Mouse (Mus musculus) left cerebral cortex, postnatal 10 days (tissue): Measurements from ENCODE around the gene Dok5. TPM values are rescaled to one million over a fixed set of nuclear protein-coding genes. Genes with fewer than 3 reads are reported as not detected.

Experiments
- DNase-seq, 2 experiments: peaks; one replicate each; pipeline ENCODE4 v3.0.0; 2021 to 2022; ENCODE audit warnings: low spot score in 2 of 2, mixed read lengths in 1 of 2; ENCODE audit errors: extremely low spot score in 1 of 2
- intact Hi-C: fragments of 180-260 bp; cut with DNase I; formaldehyde crosslinking; loops from one replicate; pipeline ENCODE4 v1.15.1; 2025
- total RNA-seq, 2 experiments: library from RNA; stranded (reverse); gene quantifications; 2 replicates each; pipeline ENCODE4 v1.2.3; 2021

Dok5 gene
- total RNA-seq, 2 experiments from 2014 or later: 63.5 to 76.5 TPM

DNA sequence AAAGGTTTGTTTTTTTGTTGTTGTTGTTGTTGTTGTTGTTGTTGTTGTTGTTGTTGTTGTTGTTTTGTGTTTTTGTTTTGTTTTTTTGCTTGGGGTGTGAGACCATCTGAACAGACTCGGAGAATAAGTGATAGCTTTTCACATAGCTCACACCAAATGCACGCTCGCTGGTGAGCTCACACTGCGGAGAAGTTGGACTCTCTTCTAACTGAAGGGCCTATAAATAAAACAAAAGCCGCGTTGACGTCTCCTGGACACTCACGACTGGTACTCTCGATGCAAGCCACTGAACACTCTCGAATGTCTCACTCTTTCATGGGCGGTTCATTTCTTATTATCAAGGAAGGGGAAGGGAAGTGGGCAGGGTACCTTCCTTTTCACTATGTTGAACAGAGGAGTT, 105.8 kb downstream of the Dok5 start:
- intact Hi-C loops: no loop called here
- DNase-seq: no peak

DNA sequence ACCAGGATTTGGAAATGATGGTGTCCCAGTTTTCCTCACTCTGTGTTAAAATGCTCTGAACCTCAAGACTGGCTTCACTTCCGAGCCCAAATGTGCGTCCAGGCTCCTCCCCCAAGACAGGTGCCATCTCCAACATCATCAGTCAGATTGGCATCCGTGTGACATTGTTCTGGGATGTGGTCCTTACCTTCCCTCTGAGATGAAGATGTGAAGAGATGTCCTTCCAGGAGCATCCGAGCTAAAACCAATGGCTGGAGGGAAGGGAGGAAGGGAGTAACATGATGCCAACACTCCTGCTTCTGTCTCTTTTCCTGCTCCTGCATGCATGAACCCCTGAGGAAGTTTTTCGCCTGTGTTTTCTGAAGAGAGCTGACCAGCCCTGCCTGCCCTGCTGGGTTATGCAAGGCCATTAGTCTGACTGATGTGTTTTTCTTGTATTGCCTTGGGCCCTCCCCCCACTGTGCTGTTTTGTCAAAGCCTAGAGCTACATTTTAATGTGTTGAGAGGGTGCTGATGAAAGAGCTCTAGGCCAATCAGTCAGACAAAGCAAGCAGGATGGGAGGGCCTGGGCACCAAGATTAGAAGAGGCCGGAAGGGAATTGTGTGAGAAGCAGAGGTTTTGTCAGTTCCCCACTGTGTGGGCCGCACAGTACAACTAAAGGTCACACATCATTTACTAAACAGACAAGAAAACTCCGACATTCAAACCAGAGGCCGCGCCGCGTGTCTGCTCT, 106.4 kb downstream of the Dok5 start:
- intact Hi-C loops: no loop called here
- peak in 1 of 2 experiments; percentile 52 for DNase-seq

DNA sequence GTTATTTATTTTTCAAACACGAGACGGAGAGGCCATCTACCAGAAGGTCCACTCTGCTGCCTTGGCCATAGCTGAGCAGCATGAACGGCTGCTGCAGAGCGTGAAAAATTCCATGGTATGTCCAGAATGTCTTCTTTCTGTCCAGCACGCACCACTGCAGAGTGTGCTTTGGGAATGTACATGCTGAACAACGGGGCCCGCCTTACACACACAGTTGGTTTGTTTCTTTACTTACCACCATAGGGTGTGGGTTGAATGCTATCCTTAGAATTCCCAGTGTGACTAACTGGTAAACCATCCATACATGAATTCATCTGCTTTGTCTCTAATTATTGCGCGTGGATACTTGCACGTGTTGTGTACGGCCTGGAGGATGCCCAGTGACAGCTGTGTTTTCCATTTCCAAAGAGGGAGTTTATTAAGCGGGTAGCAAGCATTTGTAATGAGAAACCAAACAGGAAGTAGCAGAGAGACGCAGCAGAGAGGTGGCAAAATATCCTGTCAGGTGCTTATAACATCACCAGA, 109.9 kb downstream of the Dok5 start:
- intact Hi-C loops: loop anchor here (10.0 kb wide), 1 partner anchor 107 kb away; the partner anchor contains the start of gene Dok5
- no peak for DNase-seq

DNA sequence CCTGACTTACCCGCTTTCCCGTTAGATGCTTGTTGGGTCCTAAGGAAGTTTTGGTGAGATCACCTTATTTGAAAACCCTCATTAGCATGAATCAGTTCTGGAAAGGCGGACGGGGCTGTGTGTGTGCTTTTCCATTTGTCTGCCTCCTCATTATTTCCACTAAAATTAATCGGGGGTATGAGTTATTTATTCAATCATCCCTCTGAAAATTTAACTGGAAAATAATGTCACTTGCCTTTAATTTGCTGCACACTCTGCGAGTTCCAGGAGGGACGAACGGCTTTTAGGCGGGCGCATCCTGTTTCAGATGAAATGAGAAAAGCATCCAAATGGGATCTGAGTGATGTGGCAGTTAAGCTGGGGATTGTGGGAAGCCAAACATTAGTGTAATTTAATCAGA, 113.9 kb downstream of the Dok5 start:
- intact Hi-C loops: loop anchor here (10.0 kb wide), 1 partner anchor 111 kb away; the partner anchor contains the start of gene Dok5
- no peak for DNase-seq

DNA sequence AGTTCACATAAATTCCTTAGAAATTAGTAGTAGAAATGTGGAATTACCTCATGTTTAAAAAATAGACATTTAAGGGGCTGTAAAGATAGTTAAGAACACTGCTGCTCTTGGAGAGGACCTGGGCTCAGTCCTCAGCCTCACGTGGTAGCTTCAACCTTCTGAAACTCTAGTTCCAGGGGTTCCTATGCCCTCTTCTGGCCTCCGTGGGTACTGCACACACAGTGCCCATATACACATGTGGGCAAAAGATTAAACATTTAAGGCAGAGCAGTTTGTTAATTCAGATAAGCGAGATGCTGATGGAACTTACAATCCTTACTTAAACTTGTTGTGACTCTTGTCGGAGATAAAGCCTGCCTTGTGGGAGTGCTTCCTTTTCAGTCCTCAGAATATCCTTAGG, 118.5 kb downstream of the Dok5 start:
- no peak for DNase-seq
- intact Hi-C loops: loop anchor here (10.0 kb wide), 2 partner anchors 85 to 195 kb away; no protein-coding TSS in a partner anchor

DNA sequence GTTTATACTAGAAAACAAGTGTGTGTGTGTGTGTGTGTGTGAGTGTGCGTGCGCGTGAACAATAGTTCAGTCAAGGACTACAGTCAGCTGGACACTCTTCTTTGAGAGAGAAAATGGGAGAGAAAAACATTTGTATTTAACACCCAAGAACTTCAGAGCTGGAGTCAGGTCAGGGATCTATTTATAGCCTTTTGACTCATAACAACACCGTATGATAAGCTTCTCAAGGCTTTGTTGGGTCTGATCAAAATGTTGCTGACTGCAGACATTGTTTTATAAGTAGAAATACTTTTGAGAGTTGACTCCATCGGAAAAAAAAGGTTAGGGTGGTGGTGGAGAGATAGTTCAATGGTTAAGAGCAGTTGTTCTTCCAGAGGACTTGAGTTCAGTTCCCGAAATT, 120.7 kb downstream of the Dok5 start:
- DNase-seq: no peak
- intact Hi-C loops: loop anchor here (10.0 kb wide), 2 partner anchors 88 to 198 kb away; no protein-coding TSS in a partner anchor

DNA sequence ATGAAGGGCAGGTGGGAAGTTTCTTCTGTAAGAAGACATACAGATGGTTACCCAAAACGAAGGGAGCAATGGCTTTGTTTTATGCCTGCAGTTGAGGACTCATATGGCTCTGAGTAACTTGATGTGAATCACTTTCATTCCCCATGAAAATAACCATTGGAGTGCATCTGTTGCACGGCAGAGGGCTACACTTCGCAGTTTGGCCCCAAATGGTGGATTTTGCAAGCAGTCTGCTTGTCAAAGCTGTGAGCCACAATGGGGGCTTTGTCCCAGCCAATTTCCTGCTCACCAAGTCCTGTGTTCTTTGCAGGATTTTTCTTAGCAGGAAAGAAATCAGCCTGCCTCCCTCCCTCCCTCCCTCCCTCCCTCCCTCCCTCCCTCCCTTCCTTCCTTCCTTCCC, 123.6 kb downstream of the Dok5 start:
- no peak for DNase-seq

DNA sequence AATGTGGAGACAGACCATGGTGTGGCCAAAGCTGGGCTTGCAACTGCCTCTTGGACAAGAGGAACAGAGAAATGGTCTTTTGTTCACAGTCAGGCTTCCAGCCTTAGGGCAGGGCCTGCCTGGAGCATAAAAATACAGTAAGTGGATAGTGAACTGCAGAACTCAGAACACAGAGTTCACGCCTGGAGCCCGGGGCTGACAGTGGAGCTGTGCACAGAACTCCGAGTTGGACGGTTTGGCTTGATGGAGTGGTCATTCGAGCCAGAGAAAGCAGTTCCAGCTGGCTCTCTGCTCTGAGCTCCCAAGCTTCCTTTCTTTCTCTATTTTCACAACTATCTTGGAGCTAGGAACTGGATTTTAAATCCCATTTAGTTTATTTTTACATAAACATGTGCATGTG, 124.5 kb downstream of the Dok5 start:
- intact Hi-C loops: loop anchor here (10.0 kb wide), 2 partner anchors 91 to 201 kb away; no protein-coding TSS in a partner anchor
- DNase-seq: no peak

More for the DNA sequence above, 123.6 kb downstream of the Dok5 start:
- intact Hi-C loops: loop anchor here (10.0 kb wide), 2 partner anchors 90 to 200 kb away; no protein-coding TSS in a partner anchor

DNA sequence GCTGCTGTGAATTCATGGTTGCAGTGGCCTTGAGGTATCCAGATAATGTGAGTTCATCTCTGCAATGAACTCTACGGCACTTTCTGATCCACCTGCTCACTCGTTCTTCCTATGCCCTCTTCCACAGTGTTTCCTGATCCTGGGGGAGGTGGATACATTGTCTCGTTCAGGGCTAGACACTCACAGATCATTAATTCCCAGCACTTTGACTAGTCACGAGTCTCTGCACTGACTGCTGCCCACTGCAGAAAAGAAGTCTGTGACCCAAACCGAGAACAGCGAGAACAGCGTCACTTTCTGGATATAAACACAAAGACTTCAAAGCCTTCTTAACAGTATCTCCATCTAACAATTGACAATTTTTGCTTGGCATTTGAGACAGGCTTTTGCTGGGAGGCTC, 125.9 kb downstream of the Dok5 start:
- intact Hi-C loops: loop anchor here (10.0 kb wide), 2 partner anchors 93 to 203 kb away; no protein-coding TSS in a partner anchor
- no peak for DNase-seq

DNA sequence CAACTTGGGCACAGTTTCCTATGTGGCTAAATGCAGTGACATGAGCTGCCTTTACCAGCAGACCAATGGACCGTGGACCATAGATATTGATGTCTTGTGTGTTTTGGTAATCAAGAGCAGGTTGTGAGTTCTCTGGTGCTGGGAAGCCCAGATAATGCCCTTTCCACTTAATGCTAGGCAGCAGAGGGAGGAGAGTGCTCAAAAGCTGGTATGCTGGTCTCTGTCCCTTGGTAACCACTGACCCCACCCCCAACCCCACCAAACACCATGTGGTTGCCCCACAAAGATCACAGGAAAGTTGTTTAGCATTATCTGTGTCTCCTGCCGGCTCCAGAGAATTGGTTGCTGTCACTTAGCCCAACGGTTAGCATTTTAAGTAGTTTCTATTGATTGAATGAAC, 127.0 kb downstream of the Dok5 start:
- no peak for DNase-seq
- intact Hi-C loops: loop anchor here (10.0 kb wide), 2 partner anchors 94 to 204 kb away; no protein-coding TSS in a partner anchor

DNA sequence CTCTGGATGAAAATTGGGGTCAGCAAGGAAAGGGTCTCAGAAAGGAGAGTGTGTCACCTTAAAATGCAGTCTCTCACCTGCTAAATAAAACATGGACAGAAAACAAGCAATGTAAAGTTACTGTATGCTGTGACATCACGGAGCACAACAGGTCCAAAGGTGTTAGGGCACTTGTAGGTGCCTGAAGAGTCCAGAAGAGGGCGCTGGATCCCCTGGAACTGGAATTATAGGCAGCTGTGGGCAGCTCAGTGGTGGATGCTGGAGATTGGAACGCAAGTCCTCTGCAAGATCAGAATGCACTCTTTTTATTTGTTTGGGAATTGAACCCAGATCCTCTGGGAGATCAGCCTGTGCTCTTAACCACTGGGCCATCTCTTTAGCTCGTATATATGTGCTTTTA, 129.0 kb downstream of the Dok5 start:
- DNase-seq: no peak
- intact Hi-C loops: no loop called here

DNA sequence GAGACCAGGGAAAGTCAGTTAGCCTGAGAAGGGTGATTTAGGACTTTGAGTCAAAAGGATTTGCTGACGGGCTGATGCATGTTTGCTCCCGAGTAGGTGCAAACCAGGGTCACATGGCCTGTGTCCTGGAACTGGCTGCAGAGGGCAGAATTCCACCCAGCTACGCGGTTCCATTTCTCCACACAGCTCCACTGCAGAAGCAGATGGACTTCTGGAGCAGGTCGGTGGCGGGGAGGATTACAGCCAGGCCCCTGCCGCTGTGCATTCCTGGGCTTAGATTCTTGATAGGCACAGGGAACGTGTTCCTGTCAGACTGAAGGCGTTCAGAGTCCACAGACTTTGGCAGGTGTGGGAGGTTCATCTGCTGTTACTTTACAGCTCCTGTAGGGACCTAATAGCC, 131.2 kb downstream of the Dok5 start:
- no peak for DNase-seq
- intact Hi-C loops: no loop called here

DNA sequence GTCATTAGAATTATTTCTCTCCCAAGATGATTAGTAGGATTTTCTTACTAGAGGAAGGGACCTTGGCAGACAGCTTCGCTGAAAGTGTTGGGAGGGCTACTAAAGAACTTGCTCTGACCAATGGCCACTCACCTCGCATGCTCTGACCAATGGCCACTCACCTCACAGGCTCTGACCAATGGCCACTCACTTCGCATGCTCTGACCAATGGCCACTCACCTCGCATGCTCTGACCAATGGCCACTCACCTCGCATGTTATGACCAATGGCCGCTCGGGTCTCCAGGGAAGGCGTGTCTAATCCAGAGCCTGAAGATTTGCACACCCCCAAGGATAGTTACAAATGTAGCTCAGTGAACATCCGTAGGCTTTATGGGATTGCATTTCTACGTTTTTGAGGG, 131.6 kb downstream of the Dok5 start:
- DNase-seq: no peak
- intact Hi-C loops: no loop called here

DNA sequence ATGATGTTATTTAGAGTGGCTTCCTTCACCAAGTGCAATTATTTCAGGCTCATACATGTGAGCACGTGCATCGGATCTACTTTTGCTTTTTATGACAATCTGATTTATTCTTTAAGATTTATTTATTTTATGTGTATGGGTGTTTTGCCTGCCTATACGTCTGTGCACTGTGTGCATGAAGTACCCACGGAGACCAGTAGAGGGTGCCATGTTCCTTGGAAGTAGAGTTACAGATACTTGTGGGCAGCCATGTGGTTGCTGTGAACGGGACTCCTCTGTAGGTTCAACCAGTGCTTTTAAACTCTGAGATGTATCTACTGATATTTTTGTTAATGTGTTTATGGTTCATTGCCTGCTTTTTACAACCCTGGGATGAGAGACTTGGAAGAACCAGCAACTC, 132.4 kb downstream of the Dok5 start:
- peak in 1 of 2 experiments; percentile 53 for DNase-seq
- intact Hi-C loops: no loop called here

DNA sequence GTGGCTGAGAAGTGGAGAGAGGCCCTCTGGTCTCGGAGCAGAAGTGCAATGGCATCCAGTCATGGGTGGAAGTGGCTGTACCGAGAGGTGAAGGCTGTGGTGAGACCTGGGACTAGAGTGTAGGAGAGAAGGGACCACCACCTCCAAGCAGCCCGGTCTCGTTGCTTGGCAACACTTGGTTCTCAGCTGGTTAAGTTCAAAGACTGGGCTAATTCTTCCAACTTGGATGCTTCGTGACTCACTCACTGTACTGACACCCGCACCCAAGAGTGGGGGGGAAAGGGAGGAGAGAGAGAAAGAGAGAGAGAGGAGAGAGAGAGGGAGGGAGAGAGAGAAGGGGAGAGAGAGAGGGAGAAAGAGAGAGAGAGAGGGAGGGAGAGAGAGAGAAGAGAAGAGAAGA, 133.2 kb downstream of the Dok5 start:
- intact Hi-C loops: no loop called here
- no peak for DNase-seq

DNA sequence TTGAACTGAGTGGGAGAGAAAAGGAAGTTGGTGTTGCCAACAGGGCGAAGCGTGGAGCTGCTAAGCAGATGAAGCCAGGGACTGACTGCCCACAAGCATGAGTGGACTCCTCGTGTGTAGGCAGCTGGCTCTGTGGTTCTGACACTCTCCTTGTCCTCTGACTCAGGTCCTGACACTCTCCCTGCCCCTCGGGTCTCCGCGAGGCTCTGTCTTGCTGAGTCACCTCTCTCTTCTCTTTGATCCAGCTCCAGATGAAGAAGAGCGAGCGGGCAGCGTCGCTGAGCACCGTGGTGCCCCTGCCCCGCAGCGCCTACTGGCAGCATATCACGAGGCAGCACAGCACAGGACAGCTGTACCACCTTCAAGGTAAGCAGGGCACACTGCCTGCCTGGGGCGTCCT, 139.0 kb downstream of the Dok5 start:
- DNase-seq: no peak
- intact Hi-C loops: loop anchor here (10.0 kb wide), 1 partner anchor 276 kb away; no protein-coding TSS in a partner anchor

DNA sequence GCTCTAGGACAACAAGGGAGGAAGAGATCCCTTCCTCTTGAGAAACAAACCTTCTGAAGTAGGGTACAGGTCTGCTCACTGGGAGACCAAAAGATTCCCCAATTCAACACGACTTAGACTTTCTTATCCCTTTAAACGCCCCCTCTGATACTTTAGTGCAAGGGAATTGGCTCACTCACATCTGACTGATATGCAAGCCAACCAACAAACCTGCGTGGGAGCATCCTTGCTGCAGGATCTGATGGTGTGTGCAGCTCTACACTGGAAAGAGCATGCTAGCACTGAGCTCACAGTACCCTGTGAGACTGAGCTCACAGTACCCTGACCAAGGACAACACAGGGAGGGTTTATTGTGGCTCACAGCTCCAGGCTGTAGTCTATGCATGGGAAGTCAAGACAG, 139.9 kb downstream of the Dok5 start:
- no peak for DNase-seq
- intact Hi-C loops: loop anchor here (10.0 kb wide), 1 partner anchor 277 kb away; no protein-coding TSS in a partner anchor

DNA sequence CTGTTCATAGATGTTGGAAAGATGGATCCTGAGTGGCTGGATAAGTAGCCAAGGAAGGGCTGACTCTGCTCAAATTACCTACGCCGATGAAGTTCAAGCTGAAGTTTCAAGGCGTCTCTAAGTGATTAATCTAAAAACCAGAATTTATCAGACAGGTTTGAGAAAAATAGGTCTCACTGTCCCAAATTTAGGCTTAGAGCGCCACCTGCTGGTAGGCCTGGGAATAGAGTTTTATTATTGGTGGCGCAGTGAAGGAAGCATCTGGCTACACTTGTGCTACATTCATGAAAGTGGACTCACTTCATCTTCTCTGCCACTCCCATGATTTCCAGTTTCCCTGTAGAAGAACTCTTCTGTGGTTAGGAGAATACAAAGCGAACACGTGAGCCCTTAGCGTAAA, 141.8 kb downstream of the Dok5 start:
- peak; percentile 77 to 78 for DNase-seq
- intact Hi-C loops: loop anchor here (2.0 to 10.0 kb wide), 2 partner anchors 279 to 353 kb away; no protein-coding TSS in a partner anchor

DNA sequence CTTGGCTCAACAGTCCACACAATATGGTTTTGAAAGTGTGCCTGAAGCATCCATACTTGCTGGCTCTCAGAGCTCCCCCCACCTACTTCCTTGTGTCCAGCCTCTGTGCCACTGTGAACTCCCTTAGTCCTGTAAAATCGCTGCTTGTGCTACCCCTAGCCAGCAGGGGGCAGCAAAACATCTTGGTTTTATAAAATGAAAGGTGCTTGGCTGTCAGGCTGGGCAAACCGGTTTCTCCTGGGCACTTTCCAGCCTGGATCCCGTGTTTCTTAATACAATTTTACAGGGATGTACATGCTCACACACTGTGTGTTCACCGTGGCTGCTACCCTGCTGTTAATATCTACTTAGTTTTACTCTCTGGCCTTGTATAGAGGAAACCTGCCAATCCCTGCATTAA, 145.9 kb downstream of the Dok5 start:
- intact Hi-C loops: loop anchor here (5.0 to 10.0 kb wide), 2 partner anchors 283 to 1340 kb away; no protein-coding TSS in a partner anchor
- DNase-seq: peak; percentile 80 to 81

DNA sequence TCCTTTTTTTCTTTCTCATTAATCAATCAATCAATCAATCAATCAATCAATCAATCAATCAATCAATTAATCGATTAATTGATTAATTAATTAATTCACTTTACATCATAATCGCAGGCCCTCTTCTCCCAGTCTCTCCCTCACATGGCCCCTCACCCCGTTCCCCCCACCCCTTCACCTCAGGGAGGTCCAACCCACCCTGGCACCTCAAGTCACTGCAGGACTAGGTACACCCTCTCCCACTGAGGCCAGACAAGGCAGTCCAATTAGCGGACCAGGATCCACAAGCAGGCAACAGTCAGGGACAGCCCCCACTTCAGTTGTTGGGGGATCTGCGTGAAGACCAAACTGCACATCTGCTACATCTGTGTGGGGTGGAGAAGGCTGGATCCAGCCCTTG, 146.3 kb downstream of the Dok5 start:
- DNase-seq: no peak
- intact Hi-C loops: loop anchor here (5.0 to 10.0 kb wide), 2 partner anchors 283 to 1339 kb away; no protein-coding TSS in a partner anchor
